Mouse (Mus musculus): ENCODE results near the gene Yod1. TPM values are rescaled to one million over a fixed set of nuclear protein-coding genes. Genes with fewer than 3 reads are reported as not detected.

Gene Yod1
- polyA plus RNA-seq, 1 experiment from 2014 or later = 3.4 TPM

- TF ChIP-seq CTCF (IDR thresholded peaks at IDR 0.05) = no peak
- DNase-seq (ENCODE audit: low read depth, low spot score) (no peak), ATAC-seq (peak; percentile 1)
- ChIA-PET CTCF (interaction anchor here (0.7 to 1.3 kb wide), 3 partner anchors 10 to 40 kb away, joined by 3 to 7 read pairs (median 3); no protein-coding TSS in a partner anchor), POLR2A (interaction anchor here (0.6 to 1.6 kb wide), 6 partner anchors 8 to 327 kb away, joined by 3 to 5 read pairs (median 4); partner anchors contain the start of gene Gm29427)
- H3K27me3 ChIP-seq = no peaks in the 10 kb centered on the region
- in situ Hi-C loops (cut with MboI; ENCODE audit: low pct_unique_long_range_greater_than_20kb) = no loop called here
Measured at GRCm38 (mm10) chr1:130732706-130733658, 15.9 kb downstream of the Yod1 start.

- ChIA-PET CTCF (interaction anchor here (0.8 to 1.3 kb wide), 2 partner anchors 10 to 39 kb away, joined by 3 to 7 read pairs; no protein-coding TSS in a partner anchor), POLR2A (interaction anchor here (1.0 to 1.2 kb wide), 2 partner anchors 11 to 18 kb away, joined by 3 to 4 read pairs; partner anchors contain the start of gene Gm29427)
- in situ Hi-C loops (cut with MboI; ENCODE audit: low pct_unique_long_range_greater_than_20kb) = no loop called here
- DNase-seq (ENCODE audit: low read depth, low spot score) (peak; percentile 44), ATAC-seq (peak; percentile 61)
- no peak for TF ChIP-seq CTCF (IDR thresholded peaks at IDR 0.05)
- H3K27me3 ChIP-seq = no peaks in the 10 kb centered on the region
Measured at GRCm38 (mm10) chr1:130733671-130734070, 16.5 kb downstream of the Yod1 start.

DNA sequence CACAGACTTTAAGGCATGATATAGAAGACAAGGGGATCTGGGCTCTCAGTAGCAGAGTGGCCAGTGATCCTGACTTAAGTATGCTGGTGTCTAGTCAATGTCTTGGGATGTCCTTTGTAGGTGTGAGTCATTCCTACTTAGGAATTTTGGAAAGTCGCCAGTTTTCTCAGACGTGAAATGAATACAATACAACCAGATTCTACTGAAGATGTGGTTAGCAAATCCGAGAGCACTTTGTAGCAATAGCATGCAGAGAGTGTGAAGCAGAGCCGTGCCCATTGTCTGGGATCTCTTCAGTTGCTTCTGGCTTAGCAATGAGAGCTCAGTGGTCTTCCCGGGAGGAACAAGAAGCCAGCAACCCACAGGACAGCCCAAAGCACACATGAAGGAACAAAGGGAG, 17.3 kb downstream of the Yod1 start:
- ATAC-seq = peak; percentile 72
- no peaks in the 10 kb centered on the region for H3K27me3 ChIP-seq
- ChIA-PET POLR2A (no interaction called here), CTCF (interaction anchor here (2.0 to 2.4 kb wide), 2 partner anchors 50 to 52 kb away, joined by 4 to 7 read pairs; no protein-coding TSS in a partner anchor)
- in situ Hi-C loops (cut with MboI; ENCODE audit: low pct_unique_long_range_greater_than_20kb) = no loop called here
- TF ChIP-seq CTCF (IDR thresholded peaks at IDR 0.05) = no peak
- DNase-seq (ENCODE audit: low read depth, low spot score) = peak; percentile 88

GRCm38 (mm10) chr1:130734852-130735251, 17.7 kb downstream of the Yod1 start:
- ATAC-seq (peak; percentile 62), DNase-seq (ENCODE audit: low read depth, low spot score) (peak; percentile 44)
- ChIA-PET POLR2A (interaction anchor here (1.0 kb wide), 1 partner anchor 26 kb away, joined by 3 read pairs; no protein-coding TSS in a partner anchor), CTCF (interaction anchor here (2.0 to 2.4 kb wide), 2 partner anchors 49 to 52 kb away, joined by 4 to 7 read pairs; no protein-coding TSS in a partner anchor)
- no peaks in the 10 kb centered on the region for H3K27me3 ChIP-seq
- in situ Hi-C loops (cut with MboI; ENCODE audit: low pct_unique_long_range_greater_than_20kb) = no loop called here
- TF ChIP-seq CTCF (IDR thresholded peaks at IDR 0.05) = no peak

- in situ Hi-C loops (cut with MboI; ENCODE audit: low pct_unique_long_range_greater_than_20kb) = no loop called here
- no peaks in the 10 kb centered on the region for H3K27me3 ChIP-seq
- no peak for DNase-seq (ENCODE audit: low read depth, low spot score)
- ATAC-seq = no peak
- TF ChIP-seq CTCF (IDR thresholded peaks at IDR 0.05) = no peak
- ChIA-PET POLR2A (interaction anchor here (0.6 to 1.0 kb wide), 3 partner anchors 18 to 501 kb away, joined by 3 to 9 read pairs (median 3); partner anchors contain the start of gene Yod1), CTCF (no interaction called here)
Measured at GRCm38 (mm10) chr1:130737411-130737881, 20.3 kb downstream of the Yod1 start.

DNA sequence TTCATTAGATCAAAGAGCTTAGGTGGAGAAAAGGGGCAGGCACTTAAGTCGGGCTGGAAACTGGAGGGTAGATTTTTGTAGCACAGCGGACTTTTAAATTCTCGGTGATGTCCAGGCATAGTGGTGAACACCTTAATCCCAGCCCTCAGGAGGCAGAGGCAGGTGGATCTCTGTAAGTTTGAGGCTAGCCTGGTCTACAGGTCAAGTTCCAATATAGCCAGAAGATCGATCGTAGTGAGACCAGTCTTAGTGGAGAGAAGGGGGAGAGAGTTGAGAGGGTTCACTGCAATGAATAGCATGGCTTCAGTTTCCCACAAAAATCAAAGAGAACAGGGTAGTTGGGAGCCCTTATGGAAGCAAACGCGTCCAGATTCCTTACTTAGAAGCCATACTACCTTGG, 20.8 kb downstream of the Yod1 start:
- in situ Hi-C loops (cut with MboI; ENCODE audit: low pct_unique_long_range_greater_than_20kb) = no loop called here
- POLR2A ChIA-PET = interaction anchor here (0.6 to 0.8 kb wide), 2 partner anchors 18 to 501 kb away, joined by 3 to 9 read pairs; no protein-coding TSS in a partner anchor
- no peak for TF ChIP-seq CTCF (IDR thresholded peaks at IDR 0.05)
- CTCF ChIA-PET = no interaction called here
- no peaks in the 10 kb centered on the region for H3K27me3 ChIP-seq
- no peak for ATAC-seq
- no peak for DNase-seq (ENCODE audit: low read depth, low spot score)

DNA sequence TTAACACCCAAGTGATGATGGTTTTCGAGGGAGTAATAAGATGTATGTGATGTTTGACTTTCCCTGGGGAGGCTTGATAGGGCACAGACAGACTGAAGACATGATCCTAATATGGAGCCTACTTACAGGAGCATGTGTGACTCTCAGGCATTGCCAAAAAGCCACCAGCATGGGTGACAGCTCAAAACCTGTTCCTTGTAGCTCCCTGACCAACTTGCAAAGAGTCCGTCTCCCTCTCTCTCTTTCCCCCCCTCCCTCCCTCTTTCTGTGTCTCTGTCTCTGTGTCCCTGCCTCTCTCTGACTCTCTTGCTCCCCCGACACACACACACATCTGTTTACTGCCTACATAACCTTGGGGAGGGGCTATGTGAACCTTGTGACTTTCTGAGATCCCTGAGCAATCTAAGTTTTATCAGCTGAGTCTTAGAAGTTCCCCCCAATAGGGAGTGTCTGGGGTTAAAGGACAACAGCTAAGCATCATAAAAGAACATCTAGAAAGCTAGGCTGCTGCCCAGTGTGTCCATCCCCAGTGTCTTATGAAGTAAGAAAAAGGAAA, 21.5 kb downstream of the Yod1 start:
- DNase-seq (ENCODE audit: low read depth, low spot score) (no peak), ATAC-seq (no peak)
- no peaks in the 10 kb centered on the region for H3K27me3 ChIP-seq
- POLR2A ChIA-PET = interaction anchor here (0.6 to 0.9 kb wide), 2 partner anchors 22 to 319 kb away, joined by 3 read pairs; no protein-coding TSS in a partner anchor
- TF ChIP-seq CTCF (IDR thresholded peaks at IDR 0.05) = no peak
- in situ Hi-C loops (cut with MboI; ENCODE audit: low pct_unique_long_range_greater_than_20kb) = no loop called here
- CTCF ChIA-PET = interaction anchor here (0.9 to 1.0 kb wide), 2 partner anchors 42 to 105 kb away, joined by 3 read pairs; no protein-coding TSS in a partner anchor

DNA sequence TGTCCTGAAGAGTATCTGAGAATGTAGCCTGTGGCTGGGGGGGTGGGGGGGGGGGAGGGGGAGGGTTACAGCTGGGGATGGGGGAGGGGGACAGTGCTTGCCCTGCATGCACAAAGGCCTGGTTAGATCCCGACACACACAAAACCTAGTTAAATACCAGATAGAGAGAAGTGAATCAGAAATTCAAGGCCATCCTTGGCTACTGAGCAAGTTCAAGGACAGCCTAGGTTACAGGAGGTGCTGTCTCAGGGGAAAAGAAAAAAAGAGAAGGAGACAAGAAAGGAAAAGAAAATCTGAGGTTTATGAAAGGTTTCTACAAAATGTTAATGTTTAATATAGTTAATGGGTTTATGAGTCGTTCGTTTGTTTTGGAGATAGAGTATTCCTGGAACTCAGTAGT, 22.5 kb downstream of the Yod1 start:
- in situ Hi-C loops (cut with MboI; ENCODE audit: low pct_unique_long_range_greater_than_20kb) = no loop called here

DNA sequence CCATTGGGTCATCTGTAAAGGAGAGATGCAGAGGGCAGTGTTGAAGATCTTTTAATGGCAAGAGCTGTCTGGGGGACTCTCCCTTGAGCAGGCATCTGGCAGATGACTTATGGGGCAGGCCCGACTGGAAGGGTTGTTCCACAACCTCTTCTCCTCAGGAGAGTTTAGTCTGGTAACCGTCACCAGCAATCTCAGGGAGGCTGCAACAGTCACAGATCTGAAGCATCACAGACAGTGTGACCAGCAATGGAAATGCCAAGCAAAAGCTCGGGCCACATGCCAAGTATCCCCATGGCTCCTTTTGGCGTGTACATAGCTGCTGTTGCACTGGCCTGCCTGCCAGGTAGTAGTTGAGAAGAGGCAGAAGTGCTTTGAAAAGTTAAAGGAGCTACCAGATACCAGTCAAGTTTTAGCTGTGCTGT, 23.1 kb downstream of the Yod1 start:
- no peak for DNase-seq (ENCODE audit: low read depth, low spot score)
- H3K27me3 ChIP-seq = no peaks in the 10 kb centered on the region
- peak; percentile 45 for ATAC-seq
- in situ Hi-C loops (cut with MboI; ENCODE audit: low pct_unique_long_range_greater_than_20kb) = no loop called here
- POLR2A ChIA-PET = interaction anchor here (0.7 kb wide), 1 partner anchor 8 kb away, joined by 4 read pairs; the partner anchor contains the start of gene AA986860
- CTCF ChIA-PET = no interaction called here
- TF ChIP-seq CTCF (IDR thresholded peaks at IDR 0.05) = no peak

More for the DNA sequence above, 22.5 kb downstream of the Yod1 start:
- no peaks in the 10 kb centered on the region for H3K27me3 ChIP-seq
- TF ChIP-seq CTCF (IDR thresholded peaks at IDR 0.05) = no peak
- DNase-seq (ENCODE audit: low read depth, low spot score) (no peak), ATAC-seq (no peak)
- CTCF ChIA-PET = interaction anchor here (0.9 to 1.0 kb wide), 2 partner anchors 41 to 106 kb away, joined by 3 read pairs; no protein-coding TSS in a partner anchor
- POLR2A ChIA-PET = no interaction called here

All from Patski (cell line).